10 mouse cellular contexts compared by ENCODE assay signal in genomic region chr7:100550338-100551007, GRCm38 (mm10). TPM values are rescaled to one million over a fixed set of nuclear protein-coding genes. Genes with fewer than 3 reads are reported as not detected.
DNase-seq lines count a peak whose midpoint lies in the region; ATAC-seq and TF ChIP-seq lines count a peak whose summit lies in the region.
"Had no signal": no experiment of that assay in that cellular context is flagged by ENCODE, and none has a peak within 500 bp of the region (broad histone marks: within the 10 kb centered on the region; RNA-seq: fewer than 3 reads in every experiment).

No protein-coding gene starts in this region.

- peaks cover 34% of the 10 kb centered on the region; the same call in 1 of the 2 replicates for H3K36me3 ChIP-seq in embryonic facial prominence, embryonic 14.5 days (ENCODE audit: control insufficient read depth, insufficient read depth, low read length)
- H3K36me3 ChIP-seq in embryonic facial prominence, embryonic 10.5 days (replicated peaks) = peaks cover 14% of the 10 kb centered on the region
- H3K36me3 ChIP-seq in liver, embryonic 14.5 days (replicated peaks; ENCODE audit: control insufficient read depth, insufficient read depth, low read depth) = no peaks in the 10 kb centered on the region; the same call in none of the 2 replicates
- H3K36me3 ChIP-seq in hindbrain, embryonic 14.5 days (replicated peaks; ENCODE audit: control insufficient read depth, insufficient read depth) = peaks cover 29% of the 10 kb centered on the region

- H3K27ac ChIP-seq in embryonic facial prominence, embryonic 14.5 days (replicated peaks; ENCODE audit: low read depth, low read length) = no peak overlapping the region
- H3K27ac ChIP-seq in embryonic facial prominence, embryonic 10.5 days (replicated peaks) = no peak overlapping the region
- no peak overlapping the region for H3K27ac ChIP-seq in liver, embryonic 14.5 days
- H3K27ac ChIP-seq in hindbrain, embryonic 14.5 days = no peak overlapping the region
- H3K27ac ChIP-seq: macrophage; stomach, embryonic 15.5 days had no signal

- no peak for TF ChIP-seq EP300 in liver, embryonic 14.5 days (IDR thresholded peaks at IDR 0.05; ENCODE audit: low read depth)

- peaks cover 6% of the 10 kb centered on the region; the same call in 1 of the 2 replicates for H3K4me1 ChIP-seq in embryonic facial prominence, embryonic 14.5 days (ENCODE audit: control insufficient read depth, insufficient read depth, low read length)
- H3K4me1 ChIP-seq in embryonic facial prominence, embryonic 10.5 days = peaks cover 2% of the 10 kb centered on the region
- H3K4me1 ChIP-seq in liver, embryonic 14.5 days (replicated peaks; ENCODE audit: control insufficient read depth in 2 of 2, insufficient read depth in 2 of 2, low read length in 1 of 2) = peaks cover 9 to 11% of the 10 kb centered on the region in 2 experiments
- H3K4me1 ChIP-seq in hindbrain, embryonic 14.5 days (replicated peaks; ENCODE audit: control insufficient read depth, insufficient read depth, low read length) = peaks cover 7% of the 10 kb centered on the region; the same call in 1 of the 2 replicates

- H3K9ac ChIP-seq in embryonic facial prominence, embryonic 14.5 days (ENCODE audit: low read depth, low read length) = no peak overlapping the region
- no peak overlapping the region for H3K9ac ChIP-seq in liver, embryonic 14.5 days (replicated peaks)
- H3K9ac ChIP-seq in hindbrain, embryonic 14.5 days = no peak overlapping the region
- H3K9ac ChIP-seq: stomach, embryonic 15.5 days had no signal

- H3K4me3 ChIP-seq in embryonic facial prominence, embryonic 14.5 days (ENCODE audit: low read depth, low read length) = no peak overlapping the region
- H3K4me3 ChIP-seq in embryonic facial prominence, embryonic 10.5 days = no peak overlapping the region
- no peak overlapping the region for H3K4me3 ChIP-seq in liver, embryonic 14.5 days (ENCODE audit: insufficient read depth in 1 of 2, low read depth in 2 of 2, low read length in 2 of 2)
- H3K4me3 ChIP-seq in hindbrain, embryonic 14.5 days (replicated peaks; ENCODE audit: low read length) = no peak overlapping the region
- H3K4me3 ChIP-seq: stomach, embryonic 15.5 days had no signal

- H3K27me3 ChIP-seq in embryonic facial prominence, embryonic 14.5 days (replicated peaks; ENCODE audit: control insufficient read depth, insufficient read depth, low read length) = no peaks in the 10 kb centered on the region
- no peaks in the 10 kb centered on the region for H3K27me3 ChIP-seq in embryonic facial prominence, embryonic 10.5 days (replicated peaks; ENCODE audit: low read depth, poor library complexity, severe bottlenecking)
- H3K27me3 ChIP-seq in liver, embryonic 14.5 days (ENCODE audit: control insufficient read depth, insufficient read depth, low read length) = no peaks in the 10 kb centered on the region
- H3K27me3 ChIP-seq in hindbrain, embryonic 14.5 days (ENCODE audit: control insufficient read depth, insufficient read depth, low read length) = no peaks in the 10 kb centered on the region
- H3K27me3 ChIP-seq: stomach, embryonic 15.5 days had no signal

- H3K9me3 ChIP-seq in embryonic facial prominence, embryonic 14.5 days (ENCODE audit: control insufficient read depth, low read length) = no peaks in the 10 kb centered on the region
- no peaks in the 10 kb centered on the region for H3K9me3 ChIP-seq in embryonic facial prominence, embryonic 10.5 days
- no peaks in the 10 kb centered on the region for H3K9me3 ChIP-seq in liver, embryonic 14.5 days (ENCODE audit: control insufficient read depth, low read length)
- no peaks in the 10 kb centered on the region for H3K9me3 ChIP-seq in hindbrain, embryonic 14.5 days (ENCODE audit: control insufficient read depth, low read length)
- H3K9me3 ChIP-seq: stomach, embryonic 15.5 days had no signal

- peak; percentile 63 for DNase-seq in embryonic facial prominence, embryonic 14.5 days (ENCODE audit: low spot score)
- no peak for DNase-seq in embryonic facial prominence, embryonic 10.5 days (ENCODE audit: low spot score)
- DNase-seq in liver, embryonic 14.5 days (ENCODE audit: low read depth in 3 of 3, low spot score in 3 of 3) = no peak
- DNase-seq in liver = no peak
- DNase-seq in cerebellum, postnatal 36 days = peak; percentile 52 to 54
- peak; percentile 49 to 50 for DNase-seq in left cerebral cortex, adult 18-20 months (ENCODE audit: low spot score in 2 of 2)
- no peak for DNase-seq in thymus, postnatal 0 days (ENCODE audit: low spot score)
- DNase-seq in hindbrain, embryonic 14.5 days (ENCODE audit: low spot score) = no peak

- no peak overlapping the region for H3K4me2 ChIP-seq in embryonic facial prominence, embryonic 14.5 days (ENCODE audit: low read depth, low read length)
- H3K4me2 ChIP-seq in liver, embryonic 14.5 days (ENCODE audit: low read depth) = no peak overlapping the region
- no peak overlapping the region for H3K4me2 ChIP-seq in hindbrain, embryonic 14.5 days (replicated peaks)
- H3K4me2 ChIP-seq: stomach, embryonic 15.5 days had no signal

- 49% methylated on average over 5 of the region's 5 CpGs for WGBS in embryonic facial prominence, embryonic 14.5 days
- 71% methylated on average over 5 of the region's 5 CpGs for WGBS in embryonic facial prominence, embryonic 10.5 days
- WGBS in liver, embryonic 14.5 days (ENCODE audit: insufficient replicate concordance) = 66% methylated on average over 5 of the region's 5 CpGs
- WGBS in hindbrain, embryonic 14.5 days = 57% methylated on average over 5 of the region's 5 CpGs

- peak; percentile 44; the same call in 1 of the 2 replicates for TF ChIP-seq CTCF in liver, embryonic 14.5 days (IDR thresholded peaks at IDR 0.05; ENCODE audit: low read depth)

- peak; percentile 45; the same call in 1 of the 2 replicates for ATAC-seq in embryonic facial prominence, embryonic 14.5 days (ENCODE audit: low read depth)
- ATAC-seq in liver, embryonic 14.5 days (ENCODE audit: insufficient read depth) = no peak
- ATAC-seq in hindbrain, embryonic 14.5 days (ENCODE audit: low FRiP score) = no peak

RNA-seq across cellular contexts. Expression of gene Coa4, which starts 13.6 kb away (rescaled TPM):
- polyA plus RNA-seq in embryonic facial prominence, embryonic 14.5 days (2014; fragmentation: Nextera tagmentation; extraction: Ambion mirVana) = 17.6 and 22.1 TPM in 2 replicates
- 17.8 and 19.3 TPM in 2 replicates for polyA plus RNA-seq in embryonic facial prominence, embryonic 10.5 days (2016; fragmentation: Nextera tagmentation; extraction: Ambion mirVana)
- 6.0 and 9.4 TPM in 2 replicates for polyA plus RNA-seq in liver, embryonic 14.5 days (2012; rRNA removed)
- 13.9 and 14.7 TPM in 2 replicates for polyA plus RNA-seq in liver, embryonic 14.5 days (2014; fragmentation: Nextera tagmentation; extraction: Ambion mirVana)
- total RNA-seq in left cerebral cortex, adult 18-20 months (2021) = 1 to 10 TPM; 6.6 to 7.3 TPM
- polyA plus RNA-seq in thymus, postnatal 0 days (2015; fragmentation: Nextera tagmentation; extraction: Ambion mirVana) = 18.4 and 18.6 TPM in 2 replicates
- 14.8 and 16.9 TPM in 2 replicates for polyA plus RNA-seq in hindbrain, embryonic 14.5 days (2014; fragmentation: Nextera tagmentation; extraction: Ambion mirVana)

RNA-seq across cellular contexts. Expression of gene Dnajb13, which starts 35.7 kb away (rescaled TPM):
- 3.0 and 4.7 TPM in 2 replicates for polyA plus RNA-seq in embryonic facial prominence, embryonic 14.5 days (2014; fragmentation: Nextera tagmentation; extraction: Ambion mirVana)
- 0.27 and 0.38 TPM in 2 replicates for polyA plus RNA-seq in embryonic facial prominence, embryonic 10.5 days (2016; fragmentation: Nextera tagmentation; extraction: Ambion mirVana)
- 0.58 and 0.64 TPM in 2 replicates for polyA plus RNA-seq in liver, embryonic 14.5 days (2012; rRNA removed)
- polyA plus RNA-seq in liver, embryonic 14.5 days (2014; fragmentation: Nextera tagmentation; extraction: Ambion mirVana) = 2.0 and 2.3 TPM in 2 replicates
- total RNA-seq in left cerebral cortex, adult 18-20 months (2021) = under 1 TPM; 0.14 to 0.40 TPM
- polyA plus RNA-seq in thymus, postnatal 0 days (2015; fragmentation: Nextera tagmentation; extraction: Ambion mirVana) = 1.7 TPM in 2 replicates
- polyA plus RNA-seq in hindbrain, embryonic 14.5 days (2014; fragmentation: Nextera tagmentation; extraction: Ambion mirVana) = 6.6 and 10.8 TPM in 2 replicates

RNA-seq across cellular contexts. Expression of gene Rab6a, which starts 56.7 kb away (rescaled TPM):
- polyA plus RNA-seq in embryonic facial prominence, embryonic 14.5 days (2014; fragmentation: Nextera tagmentation; extraction: Ambion mirVana) = 130 and 136 TPM in 2 replicates
- 92.1 and 92.3 TPM in 2 replicates for polyA plus RNA-seq in embryonic facial prominence, embryonic 10.5 days (2016; fragmentation: Nextera tagmentation; extraction: Ambion mirVana)
- polyA plus RNA-seq in liver, embryonic 14.5 days (2012; rRNA removed) = 17.0 and 24.3 TPM in 2 replicates
- 39.8 and 43.9 TPM in 2 replicates for polyA plus RNA-seq in liver, embryonic 14.5 days (2014; fragmentation: Nextera tagmentation; extraction: Ambion mirVana)
- 100 to 1,000 TPM; 426 to 428 TPM for total RNA-seq in left cerebral cortex, adult 18-20 months (2021)
- 44.4 and 47.4 TPM in 2 replicates for polyA plus RNA-seq in thymus, postnatal 0 days (2015; fragmentation: Nextera tagmentation; extraction: Ambion mirVana)
- polyA plus RNA-seq in hindbrain, embryonic 14.5 days (2014; fragmentation: Nextera tagmentation; extraction: Ambion mirVana) = 321 and 383 TPM in 2 replicates

RNA-seq across cellular contexts. Expression of gene Ucp2, which starts 57.3 kb away (rescaled TPM):
- 152 and 172 TPM in 2 replicates for polyA plus RNA-seq in embryonic facial prominence, embryonic 14.5 days (2014; fragmentation: Nextera tagmentation; extraction: Ambion mirVana)
- 101 and 105 TPM in 2 replicates for polyA plus RNA-seq in embryonic facial prominence, embryonic 10.5 days (2016; fragmentation: Nextera tagmentation; extraction: Ambion mirVana)
- polyA plus RNA-seq in liver, embryonic 14.5 days (2012; rRNA removed) = 329 and 337 TPM in 2 replicates
- polyA plus RNA-seq in liver, embryonic 14.5 days (2014; fragmentation: Nextera tagmentation; extraction: Ambion mirVana) = 556 and 628 TPM in 2 replicates
- total RNA-seq in left cerebral cortex, adult 18-20 months (2021) = 10 to 100 TPM; 45.3 to 77.9 TPM
- 803 and 920 TPM in 2 replicates for polyA plus RNA-seq in thymus, postnatal 0 days (2015; fragmentation: Nextera tagmentation; extraction: Ambion mirVana)
- polyA plus RNA-seq in hindbrain, embryonic 14.5 days (2014; fragmentation: Nextera tagmentation; extraction: Ambion mirVana) = 73.5 and 77.2 TPM in 2 replicates

RNA-seq across cellular contexts. Expression of gene Mrpl48, which starts 57.6 kb away (rescaled TPM):
- 82.1 and 84.5 TPM in 2 replicates for polyA plus RNA-seq in embryonic facial prominence, embryonic 14.5 days (2014; fragmentation: Nextera tagmentation; extraction: Ambion mirVana)
- polyA plus RNA-seq in embryonic facial prominence, embryonic 10.5 days (2016; fragmentation: Nextera tagmentation; extraction: Ambion mirVana) = 56.6 and 58.2 TPM in 2 replicates
- polyA plus RNA-seq in liver, embryonic 14.5 days (2012; rRNA removed) = 15.1 and 21.5 TPM in 2 replicates
- 47.2 and 50.8 TPM in 2 replicates for polyA plus RNA-seq in liver, embryonic 14.5 days (2014; fragmentation: Nextera tagmentation; extraction: Ambion mirVana)
- 10 to 100 TPM; 73.0 to 75.1 TPM for total RNA-seq in left cerebral cortex, adult 18-20 months (2021)
- polyA plus RNA-seq in thymus, postnatal 0 days (2015; fragmentation: Nextera tagmentation; extraction: Ambion mirVana) = 102 TPM in 2 replicates
- polyA plus RNA-seq in hindbrain, embryonic 14.5 days (2014; fragmentation: Nextera tagmentation; extraction: Ambion mirVana) = 86.0 and 89.5 TPM in 2 replicates

Comparison
In these comparisons a context has a peak if more than half of its experiments do, and no peak if none do; other contexts are left out.
1. DNase-seq: peak in embryonic facial prominence, embryonic 14.5 days (single experiment), cerebellum, postnatal 36 days (2 of 2) and left cerebral cortex, adult 18-20 months (2 of 2); none in embryonic facial prominence, embryonic 10.5 days (single experiment), liver, embryonic 14.5 days (0 of 3), liver (single experiment), thymus, postnatal 0 days (single experiment) and hindbrain, embryonic 14.5 days (single experiment).